Mouse (Mus musculus) olfactory bulb, adult 2 months (tissue): ENCODE measurements at regions not wholly inside any gene's neighbourhood (a gene's known extent, or its start where the extent isn't known, plus 50 kb on each side); places are given as distances from the start of the nearest gene placed in this dataset.

ENCODE experiments used
- H3K27ac ChIP-seq: fragments of 200-500 bp; 2 replicates; pipeline ENCODE4 v1.5.1; 2012; ENCODE audit warnings: low read depth, low read length; ENCODE audit not compliant: insufficient read depth
- H3K4me1 ChIP-seq: fragments of 200-500 bp; 2 replicates; pipeline ENCODE4 v1.6.1; 2012; ENCODE audit warnings: low read length; ENCODE audit not compliant: control insufficient read depth, insufficient read depth
- H3K4me3 ChIP-seq: fragments of 200-500 bp; 2 replicates; pipeline ENCODE4 v1.5.1; 2012; ENCODE audit warnings: mild to moderate bottlenecking, low read depth, low read length, moderate library complexity; ENCODE audit not compliant: insufficient read depth
- CTCF ChIP-seq: fragments of 200-500 bp; IDR thresholded peaks from 2 replicates; pipeline ENCODE4 v1.5.1; 2012; ENCODE audit warnings: low read depth, mild to moderate bottlenecking, low read length, moderate library complexity; ENCODE audit not compliant: insufficient read depth
- POLR2A ChIP-seq: fragments of 200-500 bp; IDR thresholded peaks from 2 replicates; pipeline ENCODE4 v1.6.1; 2012; ENCODE audit warnings: mild to moderate bottlenecking, low read depth, low read length, moderate library complexity; ENCODE audit not compliant: insufficient read depth
- WGBS: fragments of 180-500 bp; shearing (Covaris S2); methylation state at CpG from one replicate; pipeline ENCODE4 v1.1.7; 2018; 5-methylcytosine and 5-hydroxymethylcytosine counted together

DNA sequence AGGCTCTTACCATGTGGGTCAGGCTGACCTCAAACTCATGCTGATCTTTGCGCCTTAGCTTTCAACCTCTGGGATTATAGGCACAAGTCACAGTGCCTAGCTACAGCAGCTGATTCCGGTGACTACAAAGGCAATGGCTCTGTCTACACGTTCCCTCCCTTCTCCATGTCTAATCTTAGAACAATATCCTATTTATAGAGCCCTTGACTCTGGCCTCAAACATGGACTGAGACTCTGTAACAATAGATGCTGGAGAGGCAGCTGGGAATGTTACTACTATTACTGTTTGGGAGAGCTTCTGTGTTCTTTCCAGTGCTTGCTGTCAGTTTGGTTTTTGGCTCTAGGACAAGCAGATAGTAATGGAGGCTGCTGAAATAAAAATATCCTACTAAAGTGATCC, 198.7 kb downstream of the Arrdc4 start:
- TF ChIP-seq CTCF: no peak
- no peak for TF ChIP-seq POLR2A
- 40% methylated on average over 3 of the region's 3 CpGs for WGBS
- no peak overlapping the region for H3K27ac ChIP-seq
- H3K4me1 ChIP-seq: no peaks in the 10 kb centered on the region
- no peak overlapping the region for H3K4me3 ChIP-seq

DNA sequence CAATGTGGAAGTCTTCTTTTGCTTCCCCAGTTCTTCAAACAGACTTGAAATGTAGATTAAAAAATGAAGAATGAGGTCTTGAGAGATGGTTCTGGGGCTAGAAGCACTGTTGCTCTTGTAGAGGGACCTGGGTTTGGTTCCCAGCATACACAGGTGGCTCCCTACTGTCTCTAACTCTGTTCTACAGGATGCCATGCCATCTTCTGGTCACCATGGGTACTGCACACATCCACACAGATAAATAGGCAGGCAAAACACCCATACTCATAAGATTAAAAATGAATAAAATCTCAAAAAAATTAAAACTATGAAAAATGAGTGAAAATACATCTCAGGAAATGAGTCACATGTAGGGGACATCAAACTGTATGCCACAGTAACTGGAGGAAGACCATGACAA, 200.9 kb downstream of the Arrdc4 start:
- H3K4me1 ChIP-seq: no peaks in the 10 kb centered on the region
- no peak overlapping the region for H3K27ac ChIP-seq
- no peak overlapping the region for H3K4me3 ChIP-seq
- TF ChIP-seq POLR2A (no peak), CTCF (no peak)

DNA sequence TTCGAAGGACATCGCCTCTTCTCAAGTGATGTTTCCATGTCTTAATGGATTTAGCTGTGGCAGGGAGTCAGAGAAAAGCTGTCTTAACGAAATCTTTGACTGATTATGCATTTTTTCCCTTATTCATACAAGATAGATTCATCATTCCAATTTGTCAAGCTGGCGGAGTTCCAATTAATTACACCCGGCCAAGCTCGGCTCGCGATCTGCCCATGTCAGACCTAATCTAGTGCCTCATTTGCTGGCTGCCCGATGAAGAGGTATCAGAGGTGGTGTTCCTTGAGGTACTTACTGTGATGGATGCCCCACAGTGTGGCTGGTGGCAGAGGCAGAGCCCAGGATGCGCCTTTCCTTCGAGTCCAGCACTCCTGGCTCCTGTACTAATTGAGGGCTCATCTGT, 204.9 kb downstream of the Arrdc4 start:
- 82% methylated on average over 11 of the region's 11 CpGs for WGBS
- no peak for TF ChIP-seq POLR2A
- TF ChIP-seq CTCF: no peak
- H3K4me1 ChIP-seq: no peaks in the 10 kb centered on the region
- H3K27ac ChIP-seq: no peak overlapping the region
- H3K4me3 ChIP-seq: no peak overlapping the region

DNA sequence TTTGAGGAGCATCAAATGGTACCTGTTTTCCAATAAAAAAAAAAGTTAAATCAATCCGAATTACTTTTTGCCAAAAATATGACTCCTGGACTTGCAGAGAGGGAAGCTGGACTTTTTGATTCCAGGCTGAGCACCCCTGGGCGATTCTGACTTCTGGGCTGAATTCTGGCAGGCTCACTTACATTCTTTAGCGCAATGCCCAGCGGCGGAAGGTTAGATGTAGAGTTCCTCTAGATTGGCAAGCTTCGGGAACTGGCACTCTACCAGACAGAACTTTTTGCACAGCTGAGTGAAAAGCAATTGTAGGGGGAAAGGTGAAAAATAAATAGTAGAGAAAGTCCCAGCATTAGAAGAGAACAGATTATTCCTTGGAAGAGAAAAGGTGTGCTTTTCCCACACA, 235.5 kb downstream of the Fam169b start:
- no peak overlapping the region for H3K27ac ChIP-seq
- H3K4me3 ChIP-seq: no peak overlapping the region
- WGBS: 89% methylated on average over 6 of the region's 6 CpGs
- no peaks in the 10 kb centered on the region for H3K4me1 ChIP-seq
- no peak for TF ChIP-seq CTCF
- TF ChIP-seq POLR2A: no peak

DNA sequence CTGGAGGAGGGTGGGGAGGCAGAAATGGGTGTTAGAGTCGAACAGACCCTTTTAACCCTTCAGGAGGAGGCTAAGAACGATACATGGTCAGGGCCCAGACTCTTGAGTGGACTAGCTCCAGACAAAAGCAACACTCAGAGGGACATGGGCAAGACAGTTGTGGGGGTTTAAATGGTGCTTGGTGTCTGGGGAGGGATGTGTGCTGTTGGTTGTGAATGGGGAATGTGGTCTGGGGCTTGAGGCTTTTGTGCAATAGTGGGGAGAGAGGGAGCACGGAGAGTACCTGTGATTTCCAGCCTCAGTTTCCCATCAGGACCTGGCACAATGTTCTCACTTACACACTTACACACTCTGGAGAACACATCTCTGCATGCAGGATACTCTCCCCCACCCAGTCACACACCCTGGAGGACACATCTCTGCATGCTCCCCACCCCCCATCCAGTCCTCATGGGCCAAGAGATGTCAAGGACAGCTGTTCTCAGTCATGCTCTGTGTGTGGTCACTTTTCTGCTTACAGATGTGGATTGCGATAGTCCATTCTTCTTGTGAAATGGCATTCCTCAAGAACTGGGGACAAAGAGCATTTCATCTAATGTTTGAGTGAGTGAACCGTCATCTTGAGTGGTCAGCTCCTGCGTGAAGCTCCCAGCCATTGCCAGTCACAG, 217.6 kb downstream of the Fam169b start:
- no peak for TF ChIP-seq POLR2A
- TF ChIP-seq CTCF: no peak
- Histone ChIP-seq H3K4me1 (no peaks in the 10 kb centered on the region), H3K4me3 (no peak overlapping the region), H3K27ac (no peak overlapping the region)
- WGBS: 87% methylated on average over 6 of the region's 6 CpGs

DNA sequence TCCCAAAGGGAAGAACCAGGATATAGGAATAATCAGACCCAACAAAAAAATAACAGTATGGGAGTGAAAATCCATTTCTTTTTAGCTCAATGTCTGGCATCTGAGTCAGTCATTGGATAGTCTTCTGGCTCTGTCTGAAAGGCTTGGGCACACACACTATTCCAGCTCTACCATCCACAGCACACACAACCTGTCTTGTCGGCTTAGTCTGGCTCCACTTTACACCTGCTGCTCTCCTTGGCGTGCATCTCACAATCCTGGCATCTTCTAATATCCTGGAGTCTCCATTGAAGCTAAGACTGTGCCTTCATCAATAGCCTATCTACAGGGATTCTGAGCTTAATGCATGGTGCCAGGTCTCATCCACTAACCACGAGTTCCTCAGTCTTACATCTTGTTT, 213.0 kb downstream of the Fam169b start:
- TF ChIP-seq POLR2A (no peak), CTCF (no peak)
- Histone ChIP-seq H3K4me1 (no peaks in the 10 kb centered on the region), H3K4me3 (no peak overlapping the region), H3K27ac (no peak overlapping the region)
- WGBS: 85% methylated on average over 3 of the region's 3 CpGs

DNA sequence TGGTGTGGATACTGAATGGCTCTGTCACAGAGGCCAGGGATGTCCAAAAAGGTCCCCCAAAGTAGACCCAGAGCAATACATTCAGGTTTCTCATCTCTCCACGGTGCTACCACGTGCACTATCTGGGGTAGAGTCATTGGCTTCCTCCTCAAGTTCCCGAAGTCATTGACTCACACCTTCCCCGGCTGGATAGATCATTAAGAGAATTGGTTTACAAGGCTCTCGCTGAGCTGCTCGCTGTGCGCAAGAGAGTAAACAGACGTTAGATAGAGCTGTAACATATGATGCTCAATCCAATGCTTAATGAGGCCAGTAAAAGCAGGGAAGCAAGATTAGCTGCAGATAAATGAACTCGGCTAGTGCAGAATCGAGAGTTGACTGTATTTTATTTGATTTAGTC, 208.9 kb downstream of the Fam169b start:
- WGBS: 76% methylated on average over 10 of the region's 10 CpGs
- no peak overlapping the region for H3K4me3 ChIP-seq

DNA sequence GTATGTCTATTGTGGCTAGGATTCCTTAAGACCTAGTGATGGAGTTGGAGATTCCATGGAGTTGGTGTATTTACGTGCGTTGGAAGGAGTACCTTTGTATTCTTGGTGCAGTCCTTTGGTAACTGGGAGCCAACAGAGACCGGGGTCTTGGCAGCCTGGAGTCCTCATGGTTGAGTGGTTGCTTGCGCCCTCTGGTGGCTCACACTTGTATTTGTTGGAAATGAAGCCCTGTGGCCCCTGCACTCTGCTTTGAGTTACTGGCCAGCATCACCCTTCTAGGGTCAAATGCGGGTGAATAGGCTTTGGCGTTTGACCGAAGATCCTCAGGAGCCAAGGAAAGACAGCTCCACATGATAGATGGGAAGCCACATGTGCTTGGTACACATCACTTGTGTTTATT, 207.1 kb downstream of the Fam169b start:
- H3K27ac ChIP-seq: no peak overlapping the region
- H3K4me3 ChIP-seq: no peak overlapping the region
- WGBS: 33% methylated on average over 7 of the region's 7 CpGs
- peak; percentile 60; the same call in 1 of the 2 replicates for TF ChIP-seq CTCF
- no peak for TF ChIP-seq POLR2A
- H3K4me1 ChIP-seq: 0 out of 2 replicates have a peak, but pooled peaks cover 2% of the 10 kb centered on the region

More for the DNA sequence above, 208.9 kb downstream of the Fam169b start:
- TF ChIP-seq POLR2A (no peak), CTCF (no peak)
- 0 out of 2 replicates have a peak, but pooled peaks cover 2% of the 10 kb centered on the region for H3K4me1 ChIP-seq
- no peak overlapping the region for H3K27ac ChIP-seq

DNA sequence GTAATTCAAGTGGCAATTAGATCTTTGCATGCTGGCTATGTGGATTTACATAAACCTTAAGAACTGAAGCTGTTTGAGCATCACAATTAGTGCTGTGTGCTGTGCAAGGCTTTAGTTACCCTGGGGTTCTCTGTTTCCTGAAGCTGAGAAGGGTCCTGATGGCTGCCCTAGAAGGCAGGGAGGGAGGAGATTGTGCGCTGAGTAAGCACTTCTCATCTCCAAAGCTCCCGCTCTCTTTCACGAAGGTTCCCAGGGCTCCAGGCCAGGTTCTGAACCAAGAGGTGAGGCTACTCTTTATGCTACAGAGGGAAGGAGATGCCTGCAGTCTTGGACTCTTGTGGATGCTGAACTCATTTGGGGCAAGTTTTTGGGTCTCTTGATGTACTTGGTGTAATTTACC, 206.7 kb downstream of the Fam169b start:
- H3K27ac ChIP-seq: no peak overlapping the region
- TF ChIP-seq POLR2A: no peak
- no peak for TF ChIP-seq CTCF
- H3K4me3 ChIP-seq: no peak overlapping the region
- H3K4me1 ChIP-seq: 0 out of 2 replicates have a peak, but pooled peaks cover 2% of the 10 kb centered on the region
- WGBS: 33% methylated on average over 3 of the region's 3 CpGs

DNA sequence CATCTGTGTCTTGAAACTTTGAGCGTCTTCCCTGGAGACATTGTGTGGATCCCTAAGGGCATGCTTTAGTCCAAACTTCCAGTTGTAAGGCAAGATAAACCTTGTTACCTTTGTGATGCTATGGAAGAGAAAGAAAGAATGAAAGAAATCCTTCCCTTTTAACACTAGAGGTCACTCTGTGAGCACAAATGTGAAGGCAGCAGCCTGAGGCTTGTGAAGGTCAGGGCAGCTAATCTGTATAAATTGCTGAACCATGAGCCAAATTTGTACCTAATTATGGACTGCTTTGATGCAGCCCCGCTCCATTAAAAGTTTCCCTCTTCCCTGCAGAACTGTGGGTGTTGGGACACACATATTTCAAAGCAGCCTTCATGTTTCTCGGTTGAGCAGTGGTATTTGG, 204.4 kb downstream of the Fam169b start:
- TF ChIP-seq POLR2A (no peak), CTCF (no peak)
- H3K4me3 ChIP-seq: no peak overlapping the region
- 0 out of 2 replicates have a peak, but pooled peaks cover 2% of the 10 kb centered on the region for H3K4me1 ChIP-seq
- no peak overlapping the region for H3K27ac ChIP-seq
- 69% methylated on average over 3 of the region's 3 CpGs for whole genome bisulfite sequencing
